Mouse (Mus musculus) layer of hippocampus, postnatal 25 days (tissue): ENCODE measurements around the gene Zfp82. TPM values are rescaled to one million over a fixed set of nuclear protein-coding genes. Genes with fewer than 3 reads are reported as not detected.
"Not testable (repeated sequence)": the region's sequence is repeated elsewhere in the genome, so short reads cannot be mapped to it uniquely, and the experiment has no call there.

Source experiments
- DNase-seq, 2 experiments: peaks; one replicate each; pipeline ENCODE4 v3.0.0; 2022; ENCODE audit warnings: mixed read lengths in 2 of 2, low spot score in 1 of 2; ENCODE audit errors: extremely low spot score in 1 of 2
- total RNA-seq, 2 experiments: library from RNA; stranded (reverse); gene quantifications; 2 replicates each; pipeline ENCODE4 v1.2.3; 2021

Zfp82 gene
- total RNA-seq: 1 to 10 TPM; 1.9 to 5.0 TPM

- DNase-seq: peak; percentile 76 to 79
Observed at GRCm38 (mm10) chr7:30072146-30073028, at the start of gene Zfp82. Gene Zfp82 (minus strand): TSS chr7:30072900.

GRCm38 (mm10) chr7:30122188-30122530 is 49.5 kb upstream of the Zfp82 start:
- no peak for DNase-seq

- DNase-seq: peak; percentile 85 to 86
Observed at GRCm38 (mm10) chr7:30121308-30122187, 48.8 kb upstream of the Zfp82 start, which contains the start of gene Zfp382. Gene Zfp382 (plus strand): TSS chr7:30121942.

GRCm38 (mm10) chr7:30117935-30118334 is 45.2 kb upstream of the Zfp82 start:
- not testable (repeated sequence) for DNase-seq

- DNase-seq: no peak
Observed at GRCm38 (mm10) chr7:30116076-30116475, 43.4 kb upstream of the Zfp82 start.

- peak; percentile 54 to 73 for DNase-seq
Observed at GRCm38 (mm10) chr7:30099297-30099696, 26.6 kb upstream of the Zfp82 start.

- DNase-seq: no peak
Observed at GRCm38 (mm10) chr7:30095551-30096125, 22.9 kb upstream of the Zfp82 start.

GRCm38 (mm10) chr7:30094646-30095429 is 22.1 kb upstream of the Zfp82 start, which contains the start of gene Zfp260:
Gene Zfp260 (plus strand): TSS chr7:30094777.
- peak; percentile 80 to 88 for DNase-seq

GRCm38 (mm10) chr7:30093918-30094415 is 21.3 kb upstream of the Zfp82 start:
- no peak for DNase-seq

- no peak for DNase-seq
Observed at GRCm38 (mm10) chr7:30092666-30093065, 20.0 kb upstream of the Zfp82 start.

- no peak for DNase-seq
Observed at GRCm38 (mm10) chr7:30090970-30091585, 18.4 kb upstream of the Zfp82 start.

- DNase-seq: peak; percentile 89 to 95
Observed at GRCm38 (mm10) chr7:30090092-30090969, 17.6 kb upstream of the Zfp82 start, which contains the start of the genes Gm26920 and Zfp566. Gene Gm26920 (minus strand): TSS chr7:30090410. Gene Zfp566 (minus strand): TSS chr7:30090527.

GRCm38 (mm10) chr7:30089405-30089804 is 16.7 kb upstream of the Zfp82 start:
- no peak for DNase-seq

- DNase-seq: no peak
Observed at GRCm38 (mm10) chr7:30086524-30086923, 13.8 kb upstream of the Zfp82 start.

- no peak for DNase-seq
Observed at GRCm38 (mm10) chr7:30064622-30065021, 8.1 kb downstream of the Zfp82 start.

- no peak for DNase-seq
Observed at GRCm38 (mm10) chr7:30062478-30062877, 10.2 kb downstream of the Zfp82 start.

GRCm38 (mm10) chr7:30060341-30060740 is 12.4 kb downstream of the Zfp82 start:
- DNase-seq: no peak

- DNase-seq: no peak
Observed at GRCm38 (mm10) chr7:30053591-30053990, 19.1 kb downstream of the Zfp82 start.
